Comparison of ENCODE assay signal across 17 mouse cellular contexts in genomic region chr14:58336148-58336547, GRCm38 (mm10).
"Had no signal": no experiment of that assay in that cellular context is flagged by ENCODE, and none has a peak within 500 bp of the region (broad histone marks: within the 10 kb centered on the region; RNA-seq: fewer than 3 reads in every experiment).

No protein-coding gene starts in this region.

- ATAC-seq: liver, postnatal 0 days; lung, postnatal 0 days; midbrain, embryonic 16.5 days had no signal

- H3K9me3 ChIP-seq: lung, embryonic 15.5 days; midbrain, embryonic 12.5 days; neural tube, embryonic 12.5 days; stomach, embryonic 15.5 days had no signal

- H3K4me3 ChIP-seq: liver, embryonic 15.5 days; lung, embryonic 15.5 days; megakaryocyte, embryonic 14.5 days; midbrain, embryonic 12.5 days; neural tube, embryonic 12.5 days; stomach, embryonic 15.5 days had no signal

- H3K9ac ChIP-seq: liver, embryonic 15.5 days; liver, postnatal 0 days; lung, embryonic 15.5 days; midbrain, embryonic 12.5 days; neural tube, embryonic 12.5 days; stomach, embryonic 15.5 days had no signal

- H3K27me3 ChIP-seq: liver, embryonic 15.5 days; lung, embryonic 15.5 days; megakaryocyte, embryonic 14.5 days; midbrain, embryonic 12.5 days; neural tube, embryonic 12.5 days; stomach, embryonic 15.5 days had no signal

- H3K27ac ChIP-seq: liver, embryonic 15.5 days; lung, embryonic 15.5 days; macrophage; midbrain, embryonic 12.5 days; neural tube, embryonic 12.5 days; stomach, embryonic 15.5 days; stomach, postnatal 0 days had no signal

- H3K4me1 ChIP-seq: liver, embryonic 15.5 days; lung, embryonic 15.5 days; megakaryocyte, embryonic 14.5 days; midbrain, embryonic 12.5 days; neural tube, embryonic 12.5 days; stomach, embryonic 15.5 days had no signal

- DNase-seq: liver, postnatal 0 days; lung, adult 2 months; lung, postnatal 14 days; lung, postnatal 36 days; right cerebral cortex, postnatal 14 days; thymus, adult 2 months; thymus, postnatal 25 days had no signal

- H3K4me2 ChIP-seq: liver, embryonic 15.5 days; lung, embryonic 15.5 days; midbrain, embryonic 12.5 days; neural tube, embryonic 12.5 days; stomach, embryonic 15.5 days had no signal

- H3K36me3 ChIP-seq: liver, embryonic 15.5 days; lung, embryonic 15.5 days; midbrain, embryonic 12.5 days; neural tube, embryonic 12.5 days; stomach, embryonic 15.5 days had no signal
